Mouse (Mus musculus): ENCODE results near the gene Susd6. TPM values are rescaled to one million over a fixed set of nuclear protein-coding genes. Genes with fewer than 3 reads are reported as not detected.

Gene Susd6
- polyA plus RNA-seq, 1 experiment from 2014 or later: 22.3 TPM

DNA sequence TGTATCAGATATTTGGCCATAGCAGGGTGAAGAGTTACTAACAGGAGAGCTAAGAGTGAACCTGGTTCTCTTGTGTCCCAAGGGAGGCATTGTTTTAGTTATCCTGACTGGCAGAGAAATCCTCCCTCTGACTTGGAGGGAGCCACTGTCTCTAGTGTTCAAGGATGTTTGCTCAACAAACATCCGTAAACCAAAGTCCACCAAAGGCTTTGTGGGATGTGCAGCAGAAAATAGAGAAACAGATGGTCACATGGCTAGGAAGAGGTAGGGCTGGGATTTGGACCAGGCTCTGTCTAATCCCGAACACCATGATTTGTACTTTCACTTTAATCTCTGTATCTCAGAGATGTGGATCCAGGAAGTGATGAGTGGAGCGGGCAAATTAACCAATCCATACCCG is 26.2 kb upstream of the Susd6 start:
- Histone ChIP-seq H3K4me3 (no peak overlapping the region), H3K9me3 (no peaks in the 10 kb centered on the region), H3K27ac (replicated peaks) (no peak overlapping the region), H3K4me2 (replicated peaks) (no peak overlapping the region), H3K36me3 (no peaks in the 10 kb centered on the region), H3K9ac (replicated peaks) (no peak overlapping the region), H3K27me3 (no peaks in the 10 kb centered on the region), H3K4me1 (peaks cover 6% of the 10 kb centered on the region)
- ATAC-seq (ENCODE audit: low FRiP score, low read depth): no peak
- 73% methylated on average over 4 of the region's 4 CpGs for WGBS

- no peaks in the 10 kb centered on the region for H3K9me3 ChIP-seq
- H3K4me2 ChIP-seq (replicated peaks): no peak overlapping the region
- no peaks in the 10 kb centered on the region for H3K36me3 ChIP-seq
- peak; percentile 87 for ATAC-seq (ENCODE audit: low FRiP score, low read depth)
- H3K27me3 ChIP-seq: no peaks in the 10 kb centered on the region; the same call in 1 of the 2 replicates
- 0 out of 2 replicates have a peak, but pooled peaks cover 2% of the 10 kb centered on the region for H3K4me1 ChIP-seq
- no peak overlapping the region for H3K4me3 ChIP-seq
- 19% methylated on average over 11 of the region's 11 CpGs for WGBS
- no peak overlapping the region for H3K9ac ChIP-seq (replicated peaks)
- H3K27ac ChIP-seq (replicated peaks): no peak overlapping the region
These were observed 20.6 kb upstream of the Susd6 start for GRCm38 (mm10) chr12:80769697-80770096.

GRCm38 (mm10) chr12:80774786-80775185 is 15.5 kb upstream of the Susd6 start:
- Histone ChIP-seq H3K4me2 (replicated peaks) (no peak overlapping the region), H3K27me3 (no peaks in the 10 kb centered on the region; the same call in 1 of the 2 replicates), H3K4me3 (no peak overlapping the region), H3K27ac (replicated peaks) (no peak overlapping the region), H3K9me3 (no peaks in the 10 kb centered on the region), H3K36me3 (no peaks in the 10 kb centered on the region), H3K4me1 (0 out of 2 replicates have a peak, but pooled peaks cover under 1% of the 10 kb centered on the region), H3K9ac (replicated peaks) (no peak overlapping the region)
- ATAC-seq (ENCODE audit: low FRiP score, low read depth): no peak
- 73% methylated on average over 7 of the region's 7 CpGs for WGBS

DNA sequence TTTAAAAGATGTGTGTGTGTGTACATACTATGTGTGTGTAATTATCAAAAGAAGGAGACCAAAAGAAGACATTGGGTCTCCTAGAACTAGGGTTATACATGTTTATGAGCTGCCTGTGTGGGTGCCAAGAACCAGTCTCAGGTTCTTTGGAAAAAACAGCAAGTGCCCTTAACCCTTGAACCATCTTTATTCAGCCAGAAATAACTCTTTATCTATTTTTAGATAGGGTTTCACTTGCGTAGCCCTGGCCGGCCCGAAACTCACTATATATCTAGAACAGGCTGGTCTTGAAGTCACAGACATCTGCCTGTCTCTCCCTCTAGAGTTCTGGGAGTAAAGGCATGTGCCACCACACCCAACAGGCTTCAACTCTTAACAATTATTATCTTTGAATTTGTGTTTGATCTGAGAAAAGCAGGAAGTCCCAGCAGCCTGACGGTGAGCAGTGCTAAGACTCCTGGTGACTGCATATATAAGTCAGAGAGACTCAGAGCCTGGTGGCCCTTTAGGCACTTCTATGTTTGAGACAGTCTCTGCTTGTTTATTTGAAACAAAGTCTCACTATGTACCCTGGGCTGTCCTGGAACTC is 14.2 kb upstream of the Susd6 start:
- Histone ChIP-seq H3K27ac (replicated peaks) (no peak overlapping the region), H3K9me3 (no peaks in the 10 kb centered on the region), H3K9ac (replicated peaks) (no peak overlapping the region), H3K4me3 (no peak overlapping the region), H3K36me3 (no peaks in the 10 kb centered on the region), H3K4me2 (replicated peaks) (no peak overlapping the region), H3K4me1 (no peaks in the 10 kb centered on the region), H3K27me3 (no peaks in the 10 kb centered on the region; the same call in 1 of the 2 replicates)
- ATAC-seq (ENCODE audit: low FRiP score, low read depth): no peak
- 91% methylated on average over 4 of the region's 4 CpGs for WGBS

- no peaks in the 10 kb centered on the region for H3K9me3 ChIP-seq
- H3K9ac ChIP-seq (replicated peaks): no peak overlapping the region
- no peak for ATAC-seq (ENCODE audit: low FRiP score, low read depth)
- no peaks in the 10 kb centered on the region for H3K36me3 ChIP-seq
- H3K27me3 ChIP-seq: no peaks in the 10 kb centered on the region; the same call in 1 of the 2 replicates
- H3K27ac ChIP-seq (replicated peaks): no peak overlapping the region
- 78% methylated on average over 16 of the region's 16 CpGs for WGBS
- H3K4me2 ChIP-seq (replicated peaks): no peak overlapping the region
- no peak overlapping the region for H3K4me3 ChIP-seq
- H3K4me1 ChIP-seq: no peaks in the 10 kb centered on the region
These were observed 11.9 kb upstream of the Susd6 start for GRCm38 (mm10) chr12:80778188-80778936.

DNA sequence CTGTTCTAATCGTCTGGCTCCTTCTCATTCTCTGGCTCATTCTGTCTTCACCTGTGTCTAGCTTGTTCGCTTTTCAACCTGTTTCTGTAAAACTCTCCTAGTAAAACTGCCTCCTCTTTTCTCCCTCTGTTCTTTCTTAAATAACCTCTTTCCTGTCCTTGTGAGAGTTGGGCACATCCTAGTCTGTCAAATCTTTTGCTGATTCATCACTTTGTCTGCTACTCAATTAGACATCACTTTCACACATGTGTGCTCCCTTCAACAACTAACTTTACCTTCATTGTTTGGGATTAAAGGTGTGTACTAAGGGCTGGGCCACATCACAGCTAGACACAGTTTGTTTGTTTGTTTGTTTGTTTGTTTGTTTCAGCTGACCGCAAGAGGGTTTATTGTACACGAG is 10.6 kb upstream of the Susd6 start:
- 91% methylated on average over 4 of the region's 4 CpGs for WGBS
- Histone ChIP-seq H3K27me3 (no peaks in the 10 kb centered on the region), H3K4me3 (no peak overlapping the region), H3K27ac (replicated peaks) (no peak overlapping the region), H3K9ac (replicated peaks) (no peak overlapping the region), H3K4me1 (no peaks in the 10 kb centered on the region), H3K4me2 (replicated peaks) (no peak overlapping the region), H3K36me3 (no peaks in the 10 kb centered on the region), H3K9me3 (no peaks in the 10 kb centered on the region)
- ATAC-seq (ENCODE audit: low FRiP score, low read depth): no peak

DNA sequence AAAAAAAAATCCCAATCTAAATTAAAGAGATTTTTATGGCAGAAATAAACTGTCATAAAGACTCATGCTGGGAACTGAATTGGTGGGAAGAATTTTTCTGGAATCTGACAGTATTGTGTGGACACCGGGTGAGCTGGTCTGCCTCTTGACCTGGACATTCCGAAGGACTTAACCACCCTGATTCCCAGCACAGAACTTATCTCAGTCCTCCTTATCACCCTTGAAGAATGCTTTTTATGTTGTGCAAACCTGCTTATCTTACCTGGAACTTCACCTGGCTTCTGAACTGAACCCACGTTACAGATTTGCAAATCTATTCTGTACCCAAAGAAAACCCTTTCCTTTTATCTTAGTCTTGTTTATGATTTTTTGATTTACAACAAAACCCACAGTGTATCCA is 8.1 kb upstream of the Susd6 start:
- no peak overlapping the region for H3K9ac ChIP-seq (replicated peaks)
- no peak overlapping the region for H3K27ac ChIP-seq (replicated peaks)
- no peak overlapping the region for H3K4me2 ChIP-seq (replicated peaks)
- H3K4me1 ChIP-seq: no peaks in the 10 kb centered on the region
- H3K9me3 ChIP-seq: no peaks in the 10 kb centered on the region
- ATAC-seq (ENCODE audit: low FRiP score, low read depth): no peak
- H3K27me3 ChIP-seq: no peaks in the 10 kb centered on the region
- no peak overlapping the region for H3K4me3 ChIP-seq
- no peaks in the 10 kb centered on the region for H3K36me3 ChIP-seq
- WGBS: 85% methylated on average over 3 of the region's 3 CpGs

GRCm38 (mm10) chr12:80782892-80783291 is 7.4 kb upstream of the Susd6 start:
- no peak for ATAC-seq (ENCODE audit: low FRiP score, low read depth)
- peaks cover 4% of the 10 kb centered on the region; the same call in 1 of the 2 replicates for H3K27me3 ChIP-seq
- H3K9ac ChIP-seq (replicated peaks): no peak overlapping the region
- no peak overlapping the region for H3K4me3 ChIP-seq
- H3K9me3 ChIP-seq: no peaks in the 10 kb centered on the region
- no peaks in the 10 kb centered on the region for H3K4me1 ChIP-seq
- WGBS: 56% methylated on average over 3 of the region's 3 CpGs
- no peaks in the 10 kb centered on the region for H3K36me3 ChIP-seq
- H3K27ac ChIP-seq (replicated peaks): no peak overlapping the region
- H3K4me2 ChIP-seq (replicated peaks): no peak overlapping the region

GRCm38 (mm10) chr12:80783889-80784288 is 6.4 kb upstream of the Susd6 start:
- peaks cover 8% of the 10 kb centered on the region; the same call in 1 of the 2 replicates for H3K27me3 ChIP-seq
- H3K9me3 ChIP-seq: no peaks in the 10 kb centered on the region
- no peak overlapping the region for H3K4me3 ChIP-seq
- 65% methylated on average over 1 of the region's 1 CpGs for WGBS
- H3K36me3 ChIP-seq: no peaks in the 10 kb centered on the region
- H3K27ac ChIP-seq (replicated peaks): no peak overlapping the region
- no peak overlapping the region for H3K4me2 ChIP-seq (replicated peaks)
- no peaks in the 10 kb centered on the region for H3K4me1 ChIP-seq
- no peak for ATAC-seq (ENCODE audit: low FRiP score, low read depth)
- no peak overlapping the region for H3K9ac ChIP-seq (replicated peaks)

- Histone ChIP-seq H3K27ac (replicated peaks) (no peak overlapping the region), H3K27me3 (peaks cover 8% of the 10 kb centered on the region; the same call in 1 of the 2 replicates), H3K4me1 (peaks cover 5% of the 10 kb centered on the region), H3K9ac (replicated peaks) (no peak overlapping the region), H3K9me3 (no peaks in the 10 kb centered on the region), H3K4me3 (no peak overlapping the region), H3K36me3 (no peaks in the 10 kb centered on the region), H3K4me2 (replicated peaks) (no peak overlapping the region)
- no peak for ATAC-seq (ENCODE audit: low FRiP score, low read depth)
- 82% methylated on average over 5 of the region's 5 CpGs for WGBS
These were observed 5.3 kb upstream of the Susd6 start for GRCm38 (mm10) chr12:80785005-80785404.

DNA sequence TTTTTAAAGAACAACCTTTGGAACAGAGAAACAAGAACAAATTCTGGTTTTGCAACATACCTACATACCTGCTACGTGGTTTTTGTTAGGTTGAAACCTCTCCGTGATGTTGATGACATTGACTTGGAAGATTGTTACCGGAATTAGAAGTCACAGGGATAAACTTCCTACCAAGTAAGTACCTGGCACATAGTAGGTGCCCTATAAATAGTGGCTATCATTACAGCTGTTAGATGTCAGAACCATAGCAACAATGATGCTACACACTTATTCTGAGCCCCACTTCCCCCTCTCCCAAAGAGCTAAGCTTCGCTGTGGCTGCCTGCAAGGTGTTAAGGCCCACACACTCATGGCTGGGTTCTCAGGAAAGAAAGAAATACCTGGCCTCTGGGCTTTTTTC is 4.7 kb upstream of the Susd6 start:
- H3K27ac ChIP-seq (replicated peaks): no peak overlapping the region

DNA sequence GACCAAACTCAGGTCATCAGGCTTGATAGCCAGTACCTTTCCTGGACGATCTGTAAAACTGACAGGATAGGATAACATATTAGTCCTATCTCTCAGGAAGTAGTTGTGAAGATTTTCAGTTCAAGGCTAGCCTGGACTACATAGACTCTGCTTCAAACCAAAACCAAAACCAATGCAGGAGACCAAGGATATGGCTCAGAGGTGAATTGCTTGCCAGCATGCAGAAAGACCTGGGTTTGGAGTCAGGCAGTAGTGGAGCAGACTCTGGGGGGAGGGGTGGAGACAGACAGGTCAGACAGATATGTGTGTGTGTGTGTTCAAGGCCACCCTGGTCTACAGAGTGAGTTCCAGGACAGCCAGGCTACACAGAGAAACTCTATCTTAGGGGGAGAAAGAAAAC is 3.7 kb upstream of the Susd6 start:
- Histone ChIP-seq H3K4me3 (no peak overlapping the region), H3K9me3 (no peaks in the 10 kb centered on the region), H3K27ac (replicated peaks) (no peak overlapping the region), H3K36me3 (no peaks in the 10 kb centered on the region), H3K9ac (replicated peaks) (no peak overlapping the region), H3K4me2 (replicated peaks) (no peak overlapping the region), H3K4me1 (peaks cover 11% of the 10 kb centered on the region), H3K27me3 (peaks cover 8% of the 10 kb centered on the region; the same call in 1 of the 2 replicates)
- WGBS: 77% methylated on average over 1 of the region's 1 CpGs
- no peak for ATAC-seq (ENCODE audit: low FRiP score, low read depth)

More for the DNA sequence above, 4.7 kb upstream of the Susd6 start:
- Histone ChIP-seq H3K4me2 (replicated peaks) (no peak overlapping the region), H3K4me1 (peaks cover 6% of the 10 kb centered on the region), H3K9ac (replicated peaks) (no peak overlapping the region), H3K27me3 (peaks cover 8% of the 10 kb centered on the region; the same call in 1 of the 2 replicates), H3K4me3 (no peak overlapping the region), H3K9me3 (no peaks in the 10 kb centered on the region), H3K36me3 (no peaks in the 10 kb centered on the region)
- ATAC-seq (ENCODE audit: low FRiP score, low read depth): no peak
- WGBS: 89% methylated on average over 4 of the region's 4 CpGs

All from midbrain, embryonic 12.5 days (tissue).